ENCODE assay signal across 11 mouse cellular contexts in the genomic region with DNA sequence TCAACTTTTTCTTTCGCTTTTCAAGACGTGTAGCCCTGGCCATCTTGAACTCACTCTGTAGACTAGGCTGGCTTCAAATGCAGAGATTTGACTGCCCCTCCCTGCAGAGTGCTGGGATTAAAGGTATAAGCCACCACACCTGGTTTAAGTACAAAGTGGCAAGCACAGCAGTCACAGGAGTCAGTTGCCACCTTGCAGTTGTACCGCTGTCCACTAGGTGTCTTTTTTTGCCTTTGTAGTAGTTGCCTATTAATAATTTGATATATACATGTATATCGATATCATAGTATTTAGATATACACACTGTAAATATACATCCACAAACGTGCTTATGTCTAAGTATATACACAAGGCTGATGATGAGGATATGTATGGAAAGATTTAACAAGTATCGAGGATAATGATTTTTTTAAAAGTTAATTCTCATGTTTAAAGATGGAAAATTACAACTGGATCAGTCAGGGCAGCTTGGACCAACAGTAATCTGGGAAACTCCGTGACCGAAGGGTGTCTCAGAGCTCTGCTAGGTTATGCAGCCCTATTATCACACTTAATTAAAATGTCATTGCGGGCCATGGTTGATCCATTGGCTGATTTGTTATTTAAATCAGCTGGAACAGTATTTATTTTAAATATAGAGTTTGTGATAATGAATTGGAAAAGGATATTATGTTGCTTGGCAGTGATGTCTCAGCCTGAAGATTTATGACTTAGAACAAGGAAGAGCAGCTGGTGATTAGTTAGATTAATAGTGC.
A peak's percentile ranks its signal among the peaks of the same experiment; 100 is the strongest.
DNase-seq lines count a peak whose midpoint lies in the region; ATAC-seq and TF ChIP-seq lines count a peak whose summit lies in the region.
"Had no signal": no experiment of that assay in that cellular context is flagged by ENCODE, and none has a peak within 500 bp of the region (broad histone marks: within the 10 kb centered on the region; RNA-seq: fewer than 3 reads in every experiment).

No protein-coding gene starts in this region.

- no peak overlapping the region for H3K4me2 ChIP-seq in hindbrain, embryonic 13.5 days
- H3K4me2 ChIP-seq in hindbrain, embryonic 16.5 days (ENCODE audit: low read length), result no peak overlapping the region
- H3K4me2 ChIP-seq in lung, postnatal 0 days (replicated peaks; ENCODE audit: low read depth, low read length), result no peak overlapping the region

- peak; percentile 55 for TF ChIP-seq CTCF in lung, postnatal 0 days (IDR thresholded peaks at IDR 0.05)

- no peaks in the 10 kb centered on the region for H3K36me3 ChIP-seq in hindbrain, embryonic 13.5 days
- H3K36me3 ChIP-seq in hindbrain, embryonic 16.5 days (ENCODE audit: control insufficient read depth, insufficient read depth, low read length), result no peaks in the 10 kb centered on the region
- H3K36me3 ChIP-seq in lung, postnatal 0 days (ENCODE audit: insufficient read depth, low read length), result no peaks in the 10 kb centered on the region

- H3K4me3 ChIP-seq in hindbrain, embryonic 13.5 days, result no peak overlapping the region
- H3K4me3 ChIP-seq in hindbrain, embryonic 16.5 days (ENCODE audit: low read length), result no peak overlapping the region
- H3K4me3 ChIP-seq in lung, postnatal 0 days (ENCODE audit: low read depth, low read length), result no peak overlapping the region

- H3K9ac ChIP-seq in hindbrain, embryonic 13.5 days, result no peak overlapping the region
- H3K9ac ChIP-seq in hindbrain, embryonic 16.5 days (ENCODE audit: low read depth, low read length), result no peak overlapping the region
- no peak overlapping the region for H3K9ac ChIP-seq in lung, postnatal 0 days (replicated peaks; ENCODE audit: low read depth)

- WGBS in hindbrain, embryonic 13.5 days, result 72% methylated on average over 9 of the region's 9 CpGs
- 78% methylated on average over 9 of the region's 9 CpGs for WGBS in hindbrain, embryonic 16.5 days
- WGBS in lung, postnatal 0 days, result 72% methylated on average over 9 of the region's 9 CpGs

- H3K27ac ChIP-seq in hindbrain, embryonic 13.5 days, result 0 out of 2 replicates have a peak overlapping the region, but pooled peaks have one; percentile 35
- H3K27ac ChIP-seq in hindbrain, embryonic 16.5 days (ENCODE audit: low read depth, low read length), result no peak overlapping the region
- H3K27ac ChIP-seq in lung, postnatal 0 days (ENCODE audit: low read length), result no peak overlapping the region
- H3K27ac ChIP-seq: macrophage had no signal

- TF ChIP-seq EP300 in lung, postnatal 0 days (IDR thresholded peaks at IDR 0.05), result no peak

- H3K27me3 ChIP-seq in hindbrain, embryonic 13.5 days, result no peaks in the 10 kb centered on the region
- no peaks in the 10 kb centered on the region for H3K27me3 ChIP-seq in hindbrain, embryonic 16.5 days (replicated peaks; ENCODE audit: control insufficient read depth, insufficient read depth, low read length)
- H3K27me3 ChIP-seq in lung, postnatal 0 days (replicated peaks; ENCODE audit: insufficient read depth, low read length), result no peaks in the 10 kb centered on the region

- no peaks in the 10 kb centered on the region for H3K9me3 ChIP-seq in hindbrain, embryonic 13.5 days
- H3K9me3 ChIP-seq in hindbrain, embryonic 16.5 days (ENCODE audit: control insufficient read depth, low read length), result no peaks in the 10 kb centered on the region
- no peaks in the 10 kb centered on the region for H3K9me3 ChIP-seq in lung, postnatal 0 days (ENCODE audit: low read length)

- DNase-seq in lung, postnatal 0 days (ENCODE audit: low spot score), result peak; percentile 15
- no peak for DNase-seq in lung, postnatal 25 days (ENCODE audit: low spot score)
- DNase-seq in adipocyte (ENCODE audit: low spot score), result peak; percentile 5
- DNase-seq in right cerebral cortex, postnatal 10 days (ENCODE audit: low spot score in 2 of 2), result no peak
- DNase-seq: cerebellum, adult 11 months; gastrocnemius, postnatal 36 days; heart, postnatal 14 days had no signal

- H3K4me1 ChIP-seq in hindbrain, embryonic 13.5 days (replicated peaks), result peaks cover 23% of the 10 kb centered on the region
- H3K4me1 ChIP-seq in hindbrain, embryonic 16.5 days (ENCODE audit: control insufficient read depth, insufficient read depth, low read depth, low read length), result no peaks in the 10 kb centered on the region; the same call in 1 of the 2 replicates
- H3K4me1 ChIP-seq in lung, postnatal 0 days (ENCODE audit: insufficient read depth, low read depth, low read length), result no peaks in the 10 kb centered on the region

- no peak for ATAC-seq in hindbrain, embryonic 13.5 days (ENCODE audit: low FRiP score)
- no peak for ATAC-seq in hindbrain, embryonic 16.5 days
- peak; percentile 49; the same call in 1 of the 2 replicates for ATAC-seq in lung, postnatal 0 days
- peak; percentile 43; the same call in 1 of the 2 replicates for ATAC-seq in megakaryocyte, adult 5-6 weeks (ENCODE audit: poor library complexity, severe bottlenecking)

Comparison
In these comparisons a context has a peak if more than half of its experiments do, and no peak if none do; other contexts are left out.
1. DNase-seq: peak in lung, postnatal 0 days (single experiment) and adipocyte (single experiment); none in lung, postnatal 25 days (single experiment) and right cerebral cortex, postnatal 10 days (0 of 2).
2. ATAC-seq: peak in lung, postnatal 0 days (single experiment) and megakaryocyte, adult 5-6 weeks (single experiment); none in hindbrain, embryonic 13.5 days (single experiment) and hindbrain, embryonic 16.5 days (single experiment).